Mouse (Mus musculus): Measurements from ENCODE around the gene Frmd4b.

DNA sequence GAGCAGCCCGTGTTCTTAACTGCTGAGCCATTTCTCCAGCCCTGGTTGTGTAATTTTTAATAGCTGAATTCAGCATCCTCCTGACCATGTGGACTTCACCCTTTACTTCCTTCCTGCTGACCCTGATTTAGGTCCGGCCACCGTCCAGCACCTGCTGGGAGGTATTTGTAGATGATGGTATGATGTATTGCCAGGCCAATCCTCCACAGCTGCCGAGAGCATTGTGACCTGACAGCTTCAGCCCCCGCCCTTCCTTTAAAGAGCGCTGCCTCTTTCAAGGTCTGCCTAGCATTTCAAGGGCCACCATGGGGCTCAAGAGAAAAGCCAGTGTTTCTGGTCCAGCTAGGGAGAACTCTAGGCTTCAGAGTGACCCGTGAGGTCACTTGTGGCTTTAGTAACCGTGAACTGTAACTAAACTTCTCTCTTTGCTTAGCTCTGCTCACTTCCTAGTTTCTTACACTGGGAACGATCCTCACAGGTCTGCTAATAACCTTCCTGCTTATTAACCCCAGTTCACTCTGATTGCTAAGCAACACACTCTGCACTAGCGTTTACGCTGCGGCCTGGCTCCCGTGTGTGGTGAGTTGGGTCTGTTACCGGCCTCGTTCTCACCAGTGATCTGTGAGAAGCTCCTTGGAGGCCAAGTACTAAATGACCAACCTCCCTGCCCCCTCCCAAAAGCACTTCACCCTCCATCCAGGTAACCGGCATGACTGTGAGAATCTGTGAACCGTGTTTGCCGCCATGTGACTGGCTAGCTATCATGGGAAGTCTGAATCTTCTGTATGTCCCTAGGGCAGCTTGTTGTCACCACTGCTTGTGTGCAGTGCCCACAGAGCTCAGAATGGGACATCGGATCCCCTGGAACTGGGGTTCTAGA is 138.1 kb downstream of the Frmd4b start:
- no peak for TF ChIP-seq CTCF (IDR thresholded peaks at IDR 0.05; ENCODE audit: low read depth, low read length)
- TF ChIP-seq GATA1 (IDR thresholded peaks at IDR 0.05; ENCODE audit: borderline replicate concordance, low read length) = no peak
